Mouse (Mus musculus): ENCODE results near the gene Rere. TPM values are rescaled to one million over a fixed set of nuclear protein-coding genes. Genes with fewer than 3 reads are reported as not detected.

Gene Rere
- polyA plus RNA-seq, 2 experiments = 4.8 to 5.1 TPM

DNA sequence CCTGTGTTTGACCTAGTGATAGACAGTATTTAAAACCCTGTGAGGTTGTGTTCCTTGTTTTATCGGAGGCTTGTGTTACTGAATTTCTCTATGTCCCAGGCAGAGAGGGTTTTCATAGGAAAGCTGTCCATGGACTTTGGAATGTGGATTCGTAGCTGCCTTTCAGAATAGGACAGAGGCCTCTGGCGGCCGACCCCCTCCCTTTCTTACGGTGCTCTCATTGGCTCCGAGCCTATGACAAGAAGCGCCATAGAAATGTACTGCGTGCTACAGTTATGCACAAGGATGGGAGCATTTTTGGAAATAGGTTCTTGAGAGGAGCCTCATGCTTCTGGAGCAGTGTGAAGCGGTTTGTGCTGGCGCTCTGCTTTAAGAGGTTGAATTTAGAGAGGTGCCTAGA is 187.8 kb downstream of the Rere start:
- Histone ChIP-seq H3K4me3 (ENCODE audit: insufficient read depth in 1 of 2, low read depth in 2 of 2, low read length in 2 of 2) (no peak overlapping the region), H3K9me3 (ENCODE audit: control insufficient read depth, low read length) (no peaks in the 10 kb centered on the region), H3K27me3 (ENCODE audit: control insufficient read depth, insufficient read depth, low read length) (no peaks in the 10 kb centered on the region), H3K4me1 (replicated peaks; ENCODE audit: control insufficient read depth in 2 of 2, insufficient read depth in 2 of 2, low read length in 1 of 2) (peaks cover 0 to 14% of the 10 kb centered on the region in 2 experiments; a peak in 3 of 4 replicates), H3K4me2 (ENCODE audit: low read depth) (no peak overlapping the region), H3K9ac (replicated peaks) (no peak overlapping the region), H3K36me3 (replicated peaks; ENCODE audit: control insufficient read depth, insufficient read depth, low read depth) (no peaks in the 10 kb centered on the region), H3K27ac (no peak overlapping the region)
- DNase-seq (ENCODE audit: low read depth in 3 of 3, low spot score in 3 of 3) (no peak), ATAC-seq (ENCODE audit: insufficient read depth) (no peak)
- TF ChIP-seq CTCF (IDR thresholded peaks at IDR 0.05; ENCODE audit: low read depth) = no peak
- TF ChIP-seq EP300 (IDR thresholded peaks at IDR 0.05; ENCODE audit: low read depth) = no peak
- 82% methylated on average over 10 of the region's 10 CpGs for WGBS (ENCODE audit: insufficient replicate concordance)

GRCm38 (mm10) chr4:150470674-150471328 is 189.4 kb downstream of the Rere start:
- H3K4me1 ChIP-seq (replicated peaks; ENCODE audit: control insufficient read depth in 2 of 2, insufficient read depth in 2 of 2, low read length in 1 of 2) = peaks cover 0 to 9% of the 10 kb centered on the region in 2 experiments; a peak in 2 of 4 replicates
- no peaks in the 10 kb centered on the region for H3K27me3 ChIP-seq (ENCODE audit: control insufficient read depth, insufficient read depth, low read length)
- H3K27ac ChIP-seq = no peak overlapping the region
- 41% methylated on average over 4 of the region's 4 CpGs for WGBS (ENCODE audit: insufficient replicate concordance)
- H3K9me3 ChIP-seq (ENCODE audit: control insufficient read depth, low read length) = no peaks in the 10 kb centered on the region
- no peaks in the 10 kb centered on the region for H3K36me3 ChIP-seq (replicated peaks; ENCODE audit: control insufficient read depth, insufficient read depth, low read depth)
- H3K4me2 ChIP-seq (ENCODE audit: low read depth) = no peak overlapping the region
- no peak for TF ChIP-seq CTCF (IDR thresholded peaks at IDR 0.05; ENCODE audit: low read depth)
- TF ChIP-seq EP300 (IDR thresholded peaks at IDR 0.05; ENCODE audit: low read depth) = no peak
- no peak overlapping the region for H3K4me3 ChIP-seq (ENCODE audit: insufficient read depth in 1 of 2, low read depth in 2 of 2, low read length in 2 of 2)
- DNase-seq (ENCODE audit: low read depth in 3 of 3, low spot score in 3 of 3) = no peak
- no peak; the same call in 1 of the 2 replicates for ATAC-seq (ENCODE audit: insufficient read depth)
- H3K9ac ChIP-seq (replicated peaks) = no peak overlapping the region

GRCm38 (mm10) chr4:150472751-150473436 is 191.4 kb downstream of the Rere start:
- Histone ChIP-seq H3K27ac (no peak overlapping the region), H3K9me3 (ENCODE audit: control insufficient read depth, low read length) (no peaks in the 10 kb centered on the region), H3K27me3 (ENCODE audit: control insufficient read depth, insufficient read depth, low read length) (no peaks in the 10 kb centered on the region), H3K4me1 (replicated peaks; ENCODE audit: control insufficient read depth in 2 of 2, insufficient read depth in 2 of 2, low read length in 1 of 2) (peaks cover 0 to 10% of the 10 kb centered on the region in 2 experiments; a peak in 2 of 4 replicates), H3K36me3 (replicated peaks; ENCODE audit: control insufficient read depth, insufficient read depth, low read depth) (no peaks in the 10 kb centered on the region), H3K4me2 (ENCODE audit: low read depth) (no peak overlapping the region), H3K4me3 (ENCODE audit: insufficient read depth in 1 of 2, low read depth in 2 of 2, low read length in 2 of 2) (no peak overlapping the region), H3K9ac (replicated peaks) (no peak overlapping the region)
- 25% methylated on average over 10 of the region's 10 CpGs for WGBS (ENCODE audit: insufficient replicate concordance)
- ATAC-seq (ENCODE audit: insufficient read depth) (no peak; the same call in 1 of the 2 replicates), DNase-seq (ENCODE audit: low read depth in 3 of 3, low spot score in 3 of 3) (no peak)
- no peak for TF ChIP-seq EP300 (IDR thresholded peaks at IDR 0.05; ENCODE audit: low read depth)
- TF ChIP-seq CTCF (IDR thresholded peaks at IDR 0.05; ENCODE audit: low read depth) = no peak

DNA sequence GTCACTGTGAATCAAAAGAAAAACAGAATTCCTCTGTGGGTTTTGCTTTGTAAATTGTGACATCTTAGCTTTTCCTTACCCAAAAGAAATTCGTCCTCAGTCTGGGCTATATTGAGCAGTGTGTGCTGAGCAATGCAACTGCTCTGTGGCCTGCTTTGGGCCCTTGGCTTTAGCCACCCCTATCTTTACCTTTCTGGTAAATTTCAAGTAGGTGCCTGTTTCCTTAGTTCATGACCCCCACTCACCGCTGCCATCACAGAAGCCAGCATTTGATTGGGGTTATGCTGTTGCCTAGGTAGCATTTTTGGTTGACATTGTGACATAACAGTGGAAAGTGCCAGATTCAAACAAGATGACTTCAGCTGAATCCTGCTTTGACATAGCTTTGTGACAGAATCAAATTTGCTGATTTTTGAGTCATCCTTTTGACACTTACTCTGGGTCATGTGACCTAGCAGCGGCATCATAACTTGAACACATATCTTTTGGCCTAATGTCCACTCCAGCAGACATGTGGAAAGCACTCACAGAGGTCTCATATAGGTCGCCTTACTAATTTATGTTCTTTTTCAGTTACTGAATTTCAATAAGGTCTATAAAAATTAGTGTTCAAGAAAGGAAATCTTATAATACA is 192.1 kb downstream of the Rere start:
- Histone ChIP-seq H3K4me2 (ENCODE audit: low read depth) (no peak overlapping the region), H3K4me3 (ENCODE audit: insufficient read depth in 1 of 2, low read depth in 2 of 2, low read length in 2 of 2) (no peak overlapping the region), H3K9ac (replicated peaks) (no peak overlapping the region), H3K9me3 (ENCODE audit: control insufficient read depth, low read length) (no peaks in the 10 kb centered on the region), H3K36me3 (replicated peaks; ENCODE audit: control insufficient read depth, insufficient read depth, low read depth) (no peaks in the 10 kb centered on the region), H3K27ac (no peak overlapping the region), H3K27me3 (ENCODE audit: control insufficient read depth, insufficient read depth, low read length) (no peaks in the 10 kb centered on the region), H3K4me1 (replicated peaks; ENCODE audit: control insufficient read depth in 2 of 2, insufficient read depth in 2 of 2, low read length in 1 of 2) (peaks cover 2 to 14% of the 10 kb centered on the region in 2 experiments; a peak in 2 of 4 replicates)
- DNase-seq (ENCODE audit: low read depth in 3 of 3, low spot score in 3 of 3) (no peak), ATAC-seq (ENCODE audit: insufficient read depth) (no peak)
- TF ChIP-seq EP300 (IDR thresholded peaks at IDR 0.05; ENCODE audit: low read depth) (no peak), CTCF (IDR thresholded peaks at IDR 0.05; ENCODE audit: low read depth) (no peak)
- 77% methylated on average over 4 of the region's 4 CpGs for WGBS (ENCODE audit: insufficient replicate concordance)

GRCm38 (mm10) chr4:150474086-150474485 is 192.6 kb downstream of the Rere start:
- Histone ChIP-seq H3K9me3 (ENCODE audit: control insufficient read depth, low read length) (no peaks in the 10 kb centered on the region), H3K36me3 (replicated peaks; ENCODE audit: control insufficient read depth, insufficient read depth, low read depth) (no peaks in the 10 kb centered on the region; the same call in 1 of the 2 replicates), H3K27me3 (ENCODE audit: control insufficient read depth, insufficient read depth, low read length) (no peaks in the 10 kb centered on the region), H3K4me3 (ENCODE audit: insufficient read depth in 1 of 2, low read depth in 2 of 2, low read length in 2 of 2) (no peak overlapping the region), H3K4me1 (replicated peaks; ENCODE audit: control insufficient read depth in 2 of 2, insufficient read depth in 2 of 2, low read length in 1 of 2) (peaks cover 2 to 14% of the 10 kb centered on the region in 2 experiments; a peak in 2 of 4 replicates), H3K9ac (replicated peaks) (no peak overlapping the region), H3K4me2 (ENCODE audit: low read depth) (no peak overlapping the region), H3K27ac (no peak overlapping the region)
- WGBS (ENCODE audit: insufficient replicate concordance) = 75% methylated on average over 7 of the region's 7 CpGs
- ATAC-seq (ENCODE audit: insufficient read depth) (no peak), DNase-seq (ENCODE audit: low read depth in 3 of 3, low spot score in 3 of 3) (no peak)
- TF ChIP-seq CTCF (IDR thresholded peaks at IDR 0.05; ENCODE audit: low read depth) (no peak), EP300 (IDR thresholded peaks at IDR 0.05; ENCODE audit: low read depth) (no peak)

Measured in liver, embryonic 14.5 days (tissue).